Mouse (Mus musculus): ENCODE measurements around the gene Khdc1c. TPM values are rescaled to one million over a fixed set of nuclear protein-coding genes. Genes with fewer than 3 reads are reported as not detected.

Khdc1c gene
- polyA plus RNA-seq (2012; rRNA removed; ENCODE audit: low replicate concordance): not detected in 2 replicates

DNA sequence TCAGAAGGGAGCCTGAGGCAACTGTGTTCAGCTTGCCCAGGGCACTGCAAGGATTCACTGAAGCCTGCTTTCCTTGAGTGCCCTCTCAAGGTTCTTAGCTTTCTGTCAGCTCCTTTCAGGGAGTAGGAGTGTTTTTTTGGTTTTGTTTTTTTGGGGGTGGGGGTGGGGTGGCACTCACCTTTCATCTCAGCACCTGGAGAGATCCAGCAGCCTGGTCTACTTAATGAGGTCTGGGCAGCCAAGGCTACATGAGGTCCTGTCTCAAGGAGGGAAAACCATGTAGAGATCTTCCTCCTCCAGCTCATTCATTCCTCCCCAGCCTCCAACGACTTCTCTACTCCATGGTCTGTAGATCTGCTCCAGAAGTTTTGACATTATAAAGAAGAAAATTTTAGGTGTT lies at the start of gene Khdc1c:
Khdc1c (plus strand) TSS at position 301 of the 400 bp plus-strand sequence.

GRCm38 (mm10) chr1:21349341-21349740 lies 18.8 kb upstream of the Khdc1c start, which contains the start of gene Khdc1a:
Gene Khdc1a (plus strand): TSS chr1:21349641.

DNA sequence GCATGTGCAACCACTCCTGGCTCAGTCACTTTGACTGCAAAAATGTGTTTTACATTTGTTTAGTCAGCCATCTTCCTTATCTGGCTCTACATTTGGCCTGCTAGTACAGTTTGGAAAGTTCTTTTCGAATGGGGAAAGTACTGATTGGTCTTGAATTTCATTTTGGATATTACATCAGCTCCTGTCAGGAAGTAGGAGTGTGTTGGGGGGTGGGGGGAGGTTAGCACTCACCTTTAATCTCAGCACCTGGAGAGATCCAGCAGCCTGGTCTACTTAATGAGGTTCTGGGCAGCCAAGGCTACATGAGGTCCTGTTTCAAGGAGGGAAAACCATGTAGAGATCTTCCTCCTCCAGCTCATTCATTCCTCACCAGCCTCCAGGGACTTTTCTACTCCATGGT lies 15.1 kb downstream of the Khdc1c start, which contains the start of gene Khdc1b:
Khdc1b (plus strand) TSS at position 301 of the 400 bp plus-strand sequence.

Other genes starting within 250 kb of the Khdc1c start
- gene Tmem14a, start 149.8 kb upstream of the Khdc1c start, polyA plus RNA-seq (2012; rRNA removed; ENCODE audit: low replicate concordance): 2.8 and 5.7 TPM in 2 replicates
- gene Gsta3, start 127.7 kb upstream of the Khdc1c start, polyA plus RNA-seq (2012; rRNA removed; ENCODE audit: low replicate concordance): 10.3 and 19.6 TPM in 2 replicates
- 0.06 and 0.10 TPM in 2 replicates for gene Khdc1a, start 18.7 kb upstream of the Khdc1c start, polyA plus RNA-seq (2012; rRNA removed; ENCODE audit: low replicate concordance)
- not detected in 2 replicates for gene Khdc1b, start 15.2 kb downstream of the Khdc1c start, polyA plus RNA-seq (2012; rRNA removed; ENCODE audit: low replicate concordance)

All from mammary gland, adult 2 months (tissue).